Mouse (Mus musculus) C2C12 (cell line): ENCODE data around the gene Tspyl1.

ENCODE experiments used
- CEBPB ChIP-seq: IDR thresholded peaks from one replicate; pipeline ENCODE4 v1.6.1; 2011; ENCODE audit warnings: low read depth, mild to moderate bottlenecking, control low read depth, moderate library complexity
- CTCF ChIP-seq: IDR thresholded peaks from one replicate; pipeline ENCODE4 v1.5.1; 2011; ENCODE audit not compliant: control insufficient read depth, insufficient read depth, insufficient read length
- MAX ChIP-seq: IDR thresholded peaks from one replicate; pipeline ENCODE4 v1.6.1; 2011; ENCODE audit warnings: mild to moderate bottlenecking, control low read depth
- MYOG ChIP-seq: IDR thresholded peaks from one replicate; pipeline ENCODE4 v1.6.1; 2011; ENCODE audit not compliant: control insufficient read depth, insufficient read length; ENCODE audit errors: extremely low read depth
- USF1 ChIP-seq: IDR thresholded peaks from one replicate; pipeline ENCODE4 v1.6.1; 2011; ENCODE audit warnings: low read depth, mild to moderate bottlenecking, control low read depth, moderate library complexity

DNA sequence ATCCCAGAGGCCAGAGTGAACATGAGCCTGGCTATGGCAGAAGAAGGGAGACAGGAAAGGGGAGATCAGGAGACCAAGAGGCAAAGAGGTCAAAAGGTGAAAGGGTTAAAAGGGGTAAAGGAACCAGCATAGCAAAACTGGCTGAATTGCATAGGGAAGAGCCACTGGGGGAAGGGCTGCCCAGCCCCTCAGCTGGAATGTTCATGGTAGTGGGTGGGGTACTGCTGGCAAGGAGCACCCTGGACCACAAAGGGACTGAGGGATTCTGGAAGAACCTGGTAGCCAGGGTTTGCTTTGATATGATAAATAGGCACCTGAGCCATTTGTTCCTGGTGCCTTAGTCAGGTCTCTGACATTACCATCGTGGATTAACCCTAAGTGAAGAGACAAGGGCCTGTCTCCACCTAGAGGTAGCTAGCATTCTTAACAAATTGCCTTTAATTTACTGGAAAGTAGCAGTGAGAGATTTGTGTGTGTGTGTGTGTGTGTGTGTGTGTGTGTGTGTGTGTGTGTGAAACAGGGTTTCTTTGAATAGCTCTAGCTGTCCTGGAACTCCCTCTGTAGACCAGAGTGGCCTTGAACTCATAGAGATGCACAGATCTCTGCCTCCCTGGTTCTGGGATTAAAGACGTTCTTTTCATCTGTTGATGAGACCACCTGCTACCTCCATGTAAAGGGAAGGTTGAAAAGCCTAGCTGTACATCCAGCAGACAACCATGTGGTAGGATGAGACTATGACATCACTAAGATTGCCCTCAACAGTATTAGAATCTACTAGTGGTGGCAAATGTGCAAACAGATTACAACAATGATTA lies 47.9 kb upstream of the Tspyl1 start:
- TF ChIP-seq MYOG (no peak), USF1 (no peak), CTCF (no peak), CEBPB (no peak), MAX (no peak)
